Mouse (Mus musculus) monocyte, adult 5-6 weeks (primary cell): ENCODE data around the gene Clstn3. TPM values are rescaled to one million over a fixed set of nuclear protein-coding genes. Genes with fewer than 3 reads are reported as not detected.

Experiments used
- ATAC-seq: fragments of 153-309, 156-312 bp; replicated peaks from 2 replicates; pipeline ENCODE4 v1.8.0; 2017; ENCODE audit warnings: mild to moderate bottlenecking; ENCODE audit not compliant: low TSS enrichment, insufficient number of reproducible peaks, severe bottlenecking, poor library complexity, low FRiP score
- total RNA-seq: library from RNA; stranded (forward); fragments of 200-1000, 200-491, 200-594 nt; gene quantifications from 3 replicates; pipeline ENCODE4 v1.2.3, GENCODE M21; 2017

Clstn3 gene
- total RNA-seq, 1 experiment from 2014 or later = not detected

GRCm38 (mm10) chr6:124458505-124458904, 6.1 kb downstream of the Clstn3 start:
- ATAC-seq = no peak

DNA sequence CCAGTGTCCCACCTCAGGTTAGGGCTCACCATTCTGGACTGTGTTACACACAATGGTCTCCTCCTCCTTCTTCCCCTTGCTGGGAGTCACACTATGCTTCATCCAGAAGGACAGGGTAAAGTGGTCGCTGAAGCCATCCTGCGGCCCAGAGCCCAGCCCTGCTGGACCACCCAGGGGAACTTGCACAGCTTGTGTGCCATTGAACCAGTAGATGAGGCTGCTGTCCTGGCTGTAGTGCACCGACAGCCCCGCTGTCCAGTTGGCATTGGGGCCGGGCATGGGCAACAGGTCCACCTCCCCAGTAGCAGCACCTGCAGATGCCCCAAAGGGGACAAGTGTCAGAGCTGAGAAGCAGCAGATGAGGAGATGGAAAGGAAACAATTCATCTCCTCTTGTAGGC, 6.8 kb downstream of the Clstn3 start:
- ATAC-seq = no peak

DNA sequence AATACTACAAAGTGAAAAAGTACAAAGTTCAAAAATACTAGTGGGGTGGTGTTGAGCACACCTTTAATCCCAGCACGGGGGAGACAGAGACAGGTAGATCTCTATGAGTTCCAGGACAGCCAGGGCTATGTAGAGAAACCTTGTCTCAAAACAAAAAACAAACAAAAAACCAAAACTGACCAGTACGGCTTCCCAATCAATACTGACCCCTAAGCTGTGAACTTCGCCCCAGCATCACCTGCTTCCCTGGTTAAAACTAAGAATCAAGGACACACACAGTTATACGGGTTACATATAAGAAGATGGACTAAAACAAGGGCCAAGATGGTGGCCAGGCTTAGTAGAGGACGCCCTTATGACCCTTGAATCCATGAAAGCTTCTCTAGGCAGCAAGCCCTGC, 8.4 kb downstream of the Clstn3 start:
- ATAC-seq = no peak

DNA sequence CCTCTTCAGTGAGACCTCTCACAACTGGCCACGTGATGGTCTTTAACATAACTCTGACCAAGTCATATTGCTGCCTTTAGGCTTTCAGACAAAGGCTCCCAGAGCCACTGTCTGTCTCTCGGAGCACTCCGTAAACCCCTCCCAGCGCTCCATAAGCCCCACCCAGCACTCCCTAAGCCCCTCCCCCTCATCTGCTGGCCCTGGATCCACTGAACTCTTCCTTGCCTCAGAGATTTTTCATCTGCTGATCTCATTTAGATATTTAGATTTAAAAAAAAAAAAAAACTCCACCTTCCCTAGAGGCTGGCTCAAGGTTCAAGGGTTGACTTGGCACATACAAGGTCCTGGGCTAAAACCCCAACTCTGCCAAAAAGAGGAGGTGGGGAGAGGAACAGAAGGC, 10.8 kb downstream of the Clstn3 start:
- no peak for ATAC-seq

DNA sequence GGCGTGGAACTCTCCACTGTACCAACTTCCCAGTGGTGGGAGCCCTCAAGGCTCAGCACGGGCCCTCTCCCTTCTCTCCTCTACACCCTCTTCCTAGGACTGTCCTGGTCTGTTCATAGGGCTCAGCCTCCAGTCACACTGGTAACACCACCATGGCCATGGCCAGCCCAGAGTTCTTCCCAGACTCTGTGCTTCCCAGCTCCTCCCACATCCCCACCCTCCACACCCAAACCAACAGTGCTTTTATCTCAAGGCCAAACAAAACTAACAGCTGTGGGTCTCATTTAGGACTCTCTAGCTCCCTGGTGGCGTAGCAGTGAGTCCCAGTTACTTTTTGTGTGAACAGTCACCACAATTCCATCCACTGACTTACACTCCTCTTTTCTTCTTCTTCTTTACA, 12.6 kb downstream of the Clstn3 start:
- no peak for ATAC-seq

DNA sequence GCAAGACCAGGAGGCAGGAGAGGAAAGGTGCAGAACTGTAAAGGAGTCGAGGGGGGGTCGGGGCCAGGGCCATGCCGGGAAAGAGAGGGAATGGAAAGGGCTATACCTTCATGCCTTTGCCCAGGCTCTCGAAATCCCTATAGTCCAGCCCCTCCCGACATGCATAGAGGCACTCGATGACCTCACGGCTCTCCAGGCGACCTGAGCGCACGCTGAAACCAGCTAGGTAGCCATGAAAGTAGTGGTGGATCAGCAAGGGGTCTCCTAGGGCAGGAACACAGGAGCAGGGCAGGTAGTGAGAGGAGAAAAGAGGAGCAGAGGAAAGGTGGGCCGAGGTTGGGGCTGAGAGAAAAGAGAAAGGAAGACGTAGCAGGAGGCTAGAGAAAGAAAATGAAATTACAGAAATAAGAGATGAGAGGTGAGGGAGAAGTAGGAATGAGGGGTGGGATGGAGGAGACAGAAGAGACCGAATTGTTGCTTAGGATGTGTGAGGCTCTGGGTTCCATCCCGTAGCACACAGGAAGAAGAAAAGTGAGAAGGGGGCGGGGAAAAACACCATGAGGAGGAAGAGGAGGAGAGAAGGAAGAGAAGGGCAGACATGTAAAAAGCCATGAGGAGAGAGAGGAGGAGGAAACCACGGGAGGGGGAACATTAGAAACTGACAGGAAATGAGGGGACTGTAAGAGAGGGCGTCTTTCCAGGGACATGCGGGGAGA, 14.8 kb downstream of the Clstn3 start:
- no peak for ATAC-seq

DNA sequence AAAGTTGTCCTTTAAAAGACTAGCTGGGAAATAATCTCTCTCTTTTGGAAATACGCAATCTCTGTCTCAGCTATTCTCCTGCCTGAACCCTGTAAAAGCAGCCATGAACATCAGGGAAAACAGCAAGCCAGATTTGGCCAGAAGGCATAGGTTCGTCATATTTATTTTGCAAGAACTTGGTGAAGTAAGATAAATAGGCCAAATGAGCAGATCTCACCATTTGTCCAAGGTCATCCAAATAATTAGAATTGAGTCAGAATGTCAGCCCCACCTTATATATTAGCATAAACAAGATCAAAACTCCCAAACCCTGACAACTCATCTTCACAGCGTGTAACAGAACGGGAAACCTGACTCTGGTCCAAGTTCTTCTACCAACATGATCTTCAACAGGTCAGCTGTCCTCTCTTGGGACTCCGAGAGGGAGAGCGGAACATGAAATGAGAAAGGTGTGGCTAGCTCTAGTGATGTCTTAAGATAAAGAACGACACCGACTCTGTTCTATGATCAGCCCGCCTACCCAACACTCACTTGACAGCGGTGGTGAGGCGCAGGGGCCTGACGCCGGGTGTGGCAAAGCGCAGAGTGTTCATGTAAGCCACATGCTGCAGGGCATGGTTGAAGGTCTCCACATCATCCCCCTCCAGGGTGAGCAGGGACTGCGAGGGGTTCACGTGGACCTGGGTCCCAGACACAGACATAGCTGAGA, 15.5 kb downstream of the Clstn3 start:
- no peak for ATAC-seq

- ATAC-seq = no peak
Measured at GRCm38 (mm10) chr6:124448186-124448852, 16.3 kb downstream of the Clstn3 start.

GRCm38 (mm10) chr6:124447356-124447755, 17.2 kb downstream of the Clstn3 start:
- no peak for ATAC-seq

GRCm38 (mm10) chr6:124446459-124446858, 18.1 kb downstream of the Clstn3 start:
- ATAC-seq = no peak

- ATAC-seq = no peak
Measured at GRCm38 (mm10) chr6:124446024-124446423, 18.6 kb downstream of the Clstn3 start.

GRCm38 (mm10) chr6:124443338-124443737, 21.3 kb downstream of the Clstn3 start:
- ATAC-seq = no peak

GRCm38 (mm10) chr6:124436245-124436644, 28.3 kb downstream of the Clstn3 start:
- no peak for ATAC-seq

- ATAC-seq = no peak
Measured at GRCm38 (mm10) chr6:124435173-124435572, 29.4 kb downstream of the Clstn3 start.

DNA sequence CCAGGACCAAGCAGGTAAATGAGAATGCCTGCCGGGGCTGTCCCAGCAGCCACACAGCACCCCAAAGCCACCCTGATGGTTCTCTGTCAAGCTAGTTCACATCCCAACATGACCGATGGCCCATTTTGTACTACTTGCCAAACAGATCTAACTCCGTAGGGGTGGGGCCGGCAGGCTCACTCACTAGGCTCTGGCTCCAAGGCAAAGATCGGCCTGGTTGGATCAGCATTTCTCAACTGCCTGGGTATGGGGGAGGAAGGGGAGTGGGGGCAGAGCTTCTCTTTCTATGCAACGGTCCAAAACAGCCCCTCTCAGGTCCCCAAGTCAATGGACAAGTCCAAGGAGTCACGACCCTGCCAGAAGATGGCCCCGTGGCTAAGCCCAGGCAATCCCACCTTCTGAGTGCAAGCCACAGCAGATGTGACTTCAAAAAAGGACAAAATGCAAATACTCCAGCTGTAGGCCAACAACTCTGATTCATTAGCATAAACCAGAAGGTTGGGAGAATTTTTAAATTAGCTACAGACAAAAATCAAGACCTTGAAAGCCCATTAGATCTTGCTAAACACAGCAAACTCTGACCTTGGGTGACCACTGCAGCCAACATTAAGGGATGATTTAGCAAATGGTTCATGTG, 30.8 kb downstream of the Clstn3 start:
- ATAC-seq = no peak

DNA sequence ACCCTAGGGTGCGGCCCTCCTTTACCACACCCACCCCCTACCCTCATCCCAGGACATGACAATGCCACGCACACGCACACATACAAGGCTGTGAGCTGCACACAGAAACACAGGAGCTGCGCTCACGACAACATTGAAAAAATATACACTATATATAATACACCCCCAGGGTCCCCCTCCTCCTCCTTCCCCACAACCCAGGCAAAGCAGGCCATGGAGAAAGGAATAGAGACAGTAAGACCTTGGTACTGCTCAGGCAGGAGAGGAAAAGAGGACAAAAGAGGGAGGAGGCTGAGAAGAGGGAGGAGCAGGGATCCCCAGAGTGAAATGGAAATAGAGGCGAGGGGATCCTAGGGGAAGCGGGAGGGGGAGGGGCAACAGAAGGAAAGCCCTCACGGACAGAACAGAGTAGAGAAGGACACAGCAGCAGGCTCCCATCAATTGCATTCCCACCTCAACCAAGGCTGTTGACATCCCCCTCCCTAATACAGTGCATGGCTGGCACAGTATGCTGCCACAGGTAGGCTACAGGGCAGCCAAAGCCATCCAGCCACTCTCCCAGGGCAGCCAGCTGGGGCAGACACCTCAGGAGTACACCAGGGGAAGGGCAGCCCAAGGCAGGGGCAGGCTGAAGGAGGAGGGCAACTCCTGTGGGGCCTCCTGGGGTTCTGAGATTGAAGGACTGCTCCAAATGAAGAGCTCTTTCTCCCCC, 33.7 kb downstream of the Clstn3 start:
- no peak for ATAC-seq

GRCm38 (mm10) chr6:124430379-124430778, 34.2 kb downstream of the Clstn3 start:
- no peak for ATAC-seq

DNA sequence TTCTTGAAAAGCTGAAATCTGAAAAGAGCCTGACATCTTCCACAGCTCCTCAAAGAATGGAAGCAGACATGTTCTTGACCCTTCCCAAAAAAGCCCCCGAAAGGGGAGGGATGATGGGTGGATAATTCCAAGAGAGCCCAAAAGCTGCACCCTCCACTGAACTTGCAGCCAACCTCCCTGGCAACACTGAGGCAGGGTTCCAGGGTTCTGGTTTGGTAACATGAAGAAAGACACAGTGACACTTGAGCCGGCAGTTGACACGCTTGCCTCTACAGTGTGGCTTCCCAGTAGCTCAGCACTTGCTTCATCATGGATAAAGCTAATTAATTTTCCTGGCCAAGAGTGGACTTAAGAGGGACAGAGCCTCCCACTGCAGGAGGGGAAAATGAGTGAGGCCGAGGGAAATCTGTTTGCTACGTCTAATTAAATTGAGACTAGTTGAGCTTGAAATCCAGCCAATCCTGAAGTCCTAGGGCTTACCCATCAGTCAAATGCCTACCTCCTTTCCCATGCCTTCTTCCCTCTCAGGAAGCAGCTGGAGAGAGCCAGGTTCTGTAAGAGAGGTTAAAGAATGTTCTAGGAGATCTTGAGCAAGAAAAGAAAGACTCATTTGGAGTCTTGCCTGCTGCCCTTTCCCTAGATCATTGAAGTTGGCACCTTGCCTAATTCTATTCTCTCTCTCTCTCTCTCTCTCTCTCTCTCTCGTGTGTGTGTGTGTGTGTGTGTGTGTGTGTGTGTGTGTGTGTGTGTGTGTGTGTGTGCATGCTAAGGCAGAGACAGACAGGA, 36.6 kb downstream of the Clstn3 start:
- no peak for ATAC-seq
